Mouse (Mus musculus) sigmoid colon, adult 10 weeks (tissue): ENCODE results near the gene Nudt17. TPM values are rescaled to one million over a fixed set of nuclear protein-coding genes. Genes with fewer than 3 reads are reported as not detected.

ENCODE experiments used
- polyA plus RNA-seq: library from polyadenylated mRNA; stranded (reverse); fragments of 350-450 nt; fragmentation: Illumina TruSeq; extraction: RNeasy Lipid Tissue Mini Kit (QIAGEN cat#74804); gene quantifications from one replicate; pipeline ENCODE4 v1.2.3, GENCODE M21; 2014; ENCODE audit warnings: low read depth, low replicate concordance

Gene Nudt17
- polyA plus RNA-seq, result not detected

DNA sequence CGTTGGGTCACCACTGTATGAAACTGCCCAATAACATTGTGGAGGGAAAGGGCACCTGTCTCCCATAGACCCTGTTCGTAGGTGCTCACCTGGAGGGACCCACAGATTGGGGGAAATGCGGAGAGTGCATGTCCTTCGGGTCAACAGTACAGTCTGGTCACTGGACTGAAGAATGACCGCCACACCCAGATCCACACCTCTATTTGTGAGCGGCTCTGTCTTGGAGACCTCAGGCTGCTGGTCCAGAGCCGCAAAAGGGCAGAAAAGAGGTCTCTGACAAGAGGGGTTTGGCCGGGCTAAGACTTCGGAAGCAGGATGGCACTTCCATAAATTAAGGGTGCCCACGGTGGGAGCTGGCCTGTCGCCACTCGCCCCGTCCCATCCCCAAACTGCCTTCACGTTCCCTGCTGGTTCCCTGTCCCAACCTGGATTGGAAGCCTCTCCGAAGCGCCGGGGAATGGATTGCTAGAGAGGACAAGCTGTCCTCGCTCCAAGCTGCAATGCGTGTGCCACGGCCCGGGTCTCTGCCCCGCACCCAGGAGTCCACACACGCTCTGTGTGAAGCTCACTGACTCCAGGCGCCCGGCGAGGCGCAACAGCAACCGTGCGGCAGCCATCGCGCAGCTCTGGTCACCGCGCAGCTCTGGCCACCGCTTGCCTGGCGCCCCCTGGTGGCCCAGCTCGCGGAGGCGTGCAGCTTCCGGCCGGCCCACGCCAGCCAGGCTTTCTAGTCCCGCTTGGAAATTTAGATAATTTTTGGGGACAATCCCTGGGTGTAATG lies at the start of gene Nudt17:
TSS of gene Nudt17 (minus strand) at position 660 of the 781 bp plus-strand sequence.

DNA sequence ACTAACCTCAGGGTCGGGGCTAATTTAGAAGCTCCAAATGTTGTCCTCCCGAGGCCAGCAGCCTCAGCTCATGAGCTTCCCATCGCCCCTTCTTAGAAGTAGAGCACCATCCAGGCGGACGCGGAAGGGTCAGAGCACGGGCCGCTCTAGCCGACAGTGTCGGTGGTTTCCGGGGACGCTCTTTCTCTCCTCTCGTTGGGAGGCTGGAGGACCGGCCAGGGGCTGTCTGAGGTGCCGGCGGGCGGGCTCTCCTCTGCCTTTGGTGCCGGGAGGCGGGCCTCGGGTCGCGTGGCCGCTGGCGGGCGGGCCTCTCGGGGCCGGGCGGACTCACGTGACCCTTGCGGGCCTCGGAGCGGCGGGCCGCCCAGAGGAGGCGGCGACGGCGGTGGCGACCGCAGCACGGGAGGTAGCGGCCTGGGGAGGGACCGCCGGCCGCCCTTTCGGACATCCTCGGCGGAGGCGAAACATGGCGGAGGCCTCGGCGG lies 19.0 kb upstream of the Nudt17 start, which contains the start of the genes Polr3c and Rnf115:
TSS of gene Polr3c (minus strand) at position 286 of the 485 bp plus-strand sequence.
TSS of gene Rnf115 (plus strand) at position 322 of the 485 bp plus-strand sequence.

DNA sequence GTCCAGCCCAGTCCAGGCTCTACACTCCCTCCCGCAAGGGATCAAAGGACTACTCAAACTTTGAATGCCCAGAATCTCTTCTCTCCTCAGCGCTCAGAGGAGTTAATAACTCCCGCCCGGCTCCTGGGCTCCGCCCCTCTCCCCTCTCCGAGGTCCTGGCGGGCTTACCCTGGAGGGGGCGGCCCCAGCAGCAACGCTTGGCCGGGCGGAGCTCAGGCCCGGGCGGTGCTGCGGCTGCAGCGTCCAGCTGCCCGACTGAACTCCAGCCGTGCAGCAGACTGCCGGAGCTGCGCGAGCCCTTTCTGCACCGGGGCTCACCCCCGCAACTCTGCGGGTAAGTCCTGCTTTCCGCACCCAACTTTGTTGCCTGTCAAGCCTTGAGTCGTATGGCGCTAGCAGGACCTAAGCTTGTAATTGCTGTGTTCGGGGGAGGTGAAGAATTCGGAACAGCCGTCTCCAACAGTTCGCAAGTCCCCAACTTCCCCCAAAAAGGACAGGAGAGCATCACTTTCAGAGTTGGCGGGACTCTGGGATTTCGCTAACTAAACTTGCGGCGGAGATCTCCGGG lies 12.1 kb downstream of the Nudt17 start, which contains the start of gene Pias3:
TSS of gene Pias3 (plus strand) at position 187 of the 568 bp plus-strand sequence.

DNA sequence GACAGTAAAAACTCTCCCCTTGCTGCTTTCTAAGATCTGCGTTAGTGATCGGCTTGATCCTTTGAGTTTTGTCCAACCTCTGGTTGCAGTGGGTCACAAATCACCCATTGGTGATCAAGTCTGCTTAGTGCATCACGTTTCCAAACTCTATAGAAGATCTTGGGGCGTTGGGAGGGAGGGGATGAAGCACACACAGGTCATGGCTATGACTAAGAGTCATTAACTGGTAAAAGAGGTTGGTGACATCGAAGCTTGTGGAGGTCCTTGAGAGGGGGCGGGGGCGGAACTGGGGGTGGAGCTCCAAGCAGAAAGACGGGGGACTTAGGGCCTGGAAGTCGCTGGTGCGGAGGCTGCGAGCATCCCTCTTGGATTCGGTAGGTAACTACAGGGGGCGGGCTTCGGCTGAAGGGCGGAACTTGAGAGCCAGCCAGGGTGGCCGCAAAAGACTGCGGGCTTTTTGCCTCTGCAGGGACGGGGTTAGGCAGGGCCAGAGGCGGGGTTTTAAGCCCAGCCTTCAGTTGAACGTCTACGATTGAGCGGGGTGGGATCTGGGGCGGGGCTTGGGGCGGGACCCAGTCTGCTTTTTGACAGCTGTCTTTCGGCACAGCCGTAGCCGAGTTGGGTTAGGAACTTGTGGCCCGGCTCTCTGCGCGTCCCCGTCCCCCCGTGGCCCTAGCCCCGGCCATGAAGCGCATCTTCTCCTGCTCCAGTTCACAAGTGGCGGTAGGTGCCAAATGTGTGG lies 38.5 kb downstream of the Nudt17 start, which contains the start of gene Ankrd35:
TSS of gene Ankrd35 (plus strand) at position 405 of the 742 bp plus-strand sequence.

Other genes with a start within 250 kb of the Nudt17 start
- gene Hfe2, start 183.4 kb downstream of the Nudt17 start, polyA plus RNA-seq, result not detected
- 762 TPM for gene Txnip, start 150.6 kb downstream of the Nudt17 start, polyA plus RNA-seq
- gene Gm16253, start 131.6 kb downstream of the Nudt17 start, polyA plus RNA-seq, result not detected
- gene Polr3gl, start 114.4 kb downstream of the Nudt17 start, polyA plus RNA-seq, result 65.4 TPM
- not detected for gene Ankrd34a, start 111.9 kb downstream of the Nudt17 start, polyA plus RNA-seq
- gene Lix1l, start 107.4 kb downstream of the Nudt17 start, polyA plus RNA-seq, result 15.5 TPM
- 30.9 TPM for gene Rbm8a, start 78.6 kb downstream of the Nudt17 start, polyA plus RNA-seq
- gene Pex11b, start 73.2 kb downstream of the Nudt17 start, polyA plus RNA-seq, result 13.1 TPM
- gene Gm42957, start 73.1 kb downstream of the Nudt17 start, polyA plus RNA-seq, result 0.13 TPM
- 0.28 TPM for gene Itga10, start 63.0 kb downstream of the Nudt17 start, polyA plus RNA-seq
- gene Ankrd35, start 38.4 kb downstream of the Nudt17 start, polyA plus RNA-seq, result 0.47 TPM
- 4.9 TPM for gene Pias3, start 12.2 kb downstream of the Nudt17 start, polyA plus RNA-seq
- 28.5 TPM for gene Polr3c, start 19.1 kb upstream of the Nudt17 start, polyA plus RNA-seq
- gene Rnf115, start 19.1 kb upstream of the Nudt17 start, polyA plus RNA-seq, result 137 TPM
- not detected for gene Pdzk1, start 120.7 kb upstream of the Nudt17 start, polyA plus RNA-seq
- 0.63 TPM for gene Cd160, start 120.8 kb upstream of the Nudt17 start, polyA plus RNA-seq
- 0.98 TPM for gene Gja5, start 196.1 kb upstream of the Nudt17 start, polyA plus RNA-seq
- 28.0 TPM for gene Gpr89, start 196.8 kb upstream of the Nudt17 start, polyA plus RNA-seq
- gene Gja8, start 217.5 kb upstream of the Nudt17 start, polyA plus RNA-seq, result not detected